ENCODE assay signal across 24 mouse cellular contexts in the genomic region with DNA sequence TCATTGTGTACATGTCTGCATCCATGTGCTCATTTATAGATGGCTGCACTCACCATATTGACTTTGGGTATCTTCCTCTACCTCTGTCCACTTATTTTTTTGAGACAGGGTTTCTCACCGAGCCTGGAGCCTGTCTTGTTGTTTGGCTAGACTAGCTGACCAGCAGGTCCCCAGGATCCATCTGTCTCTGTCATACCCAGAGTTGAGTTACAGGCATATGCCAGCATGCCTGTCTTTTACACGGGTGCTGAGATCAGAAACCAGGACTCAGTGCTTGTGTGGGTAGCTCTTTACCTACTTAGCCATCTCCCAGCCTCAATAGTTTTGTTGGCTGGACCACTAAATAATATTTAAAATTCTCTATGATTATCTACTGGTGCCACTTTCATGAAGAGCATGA.
DNase-seq lines count a peak whose midpoint lies in the region; ATAC-seq lines count a peak whose summit lies in the region.
"Had no signal": no experiment of that assay in that cellular context is flagged by ENCODE, and none has a peak within 500 bp of the region (broad histone marks: within the 10 kb centered on the region; RNA-seq: fewer than 3 reads in every experiment).

No protein-coding gene starts in this region.

- DNase-seq in forebrain, embryonic 14.5 days (ENCODE audit: low spot score): no peak
- peak; percentile 53 for DNase-seq in midbrain, embryonic 11.5 days (ENCODE audit: low spot score, missing footprints)
- DNase-seq in midbrain, embryonic 10.5 days (ENCODE audit: low spot score): no peak
- peak; percentile 52 to 72 for DNase-seq in cerebellum, postnatal 14 days
- DNase-seq in left cerebral cortex, adult 11 months (ENCODE audit: low spot score): no peak
- DNase-seq: adrenal gland, postnatal 14 days; gastrocnemius, adult 2 months; heart, postnatal 4 days; kidney, adult 8-10 months; kidney, postnatal 14 days; liver; lung, postnatal 4 days; thymus, adult 18-20 months; thymus, postnatal 4 days had no signal

- peak overlapping the region; percentile 67 for H3K27ac ChIP-seq in forebrain, embryonic 15.5 days (replicated peaks)
- H3K27ac ChIP-seq in forebrain, embryonic 14.5 days (ENCODE audit: low read depth, low read length): no peak overlapping the region
- no peak overlapping the region for H3K27ac ChIP-seq in midbrain, embryonic 11.5 days (ENCODE audit: low read depth, low read length)
- no peak overlapping the region for H3K27ac ChIP-seq in midbrain, embryonic 10.5 days (replicated peaks)
- no peak overlapping the region for H3K27ac ChIP-seq in intestine, embryonic 15.5 days
- H3K27ac ChIP-seq: gastrocnemius, adult 2 months; heart, embryonic 10.5 days; hindbrain, embryonic 15.5 days; limb, embryonic 10.5 days; liver, embryonic 15.5 days; neural tube, embryonic 13.5 days had no signal

- H3K4me1 ChIP-seq in forebrain, embryonic 15.5 days: peaks cover 44% of the 10 kb centered on the region
- H3K4me1 ChIP-seq in forebrain, embryonic 14.5 days (ENCODE audit: control insufficient read depth, insufficient read depth, low read length): peaks cover 11% of the 10 kb centered on the region
- H3K4me1 ChIP-seq in midbrain, embryonic 11.5 days (ENCODE audit: control insufficient read depth, insufficient read depth, low read length): no peaks in the 10 kb centered on the region
- peaks cover 5% of the 10 kb centered on the region; the same call in 1 of the 2 replicates for H3K4me1 ChIP-seq in midbrain, embryonic 10.5 days
- no peaks in the 10 kb centered on the region for H3K4me1 ChIP-seq in intestine, embryonic 15.5 days (replicated peaks)
- H3K4me1 ChIP-seq: embryonic facial prominence, embryonic 15.5 days; limb, embryonic 10.5 days; liver, embryonic 15.5 days had no signal

- ATAC-seq in forebrain, embryonic 15.5 days (replicated peaks): no peak
- ATAC-seq in forebrain, embryonic 14.5 days: no peak
- no peak for ATAC-seq in midbrain, embryonic 11.5 days (ENCODE audit: low FRiP score)
- ATAC-seq in intestine, embryonic 15.5 days: no peak
- ATAC-seq: midbrain, embryonic 16.5 days had no signal

- no peaks in the 10 kb centered on the region for H3K27me3 ChIP-seq in forebrain, embryonic 15.5 days
- no peaks in the 10 kb centered on the region for H3K27me3 ChIP-seq in forebrain, embryonic 14.5 days (replicated peaks; ENCODE audit: control insufficient read depth, insufficient read depth, low read length)
- H3K27me3 ChIP-seq in midbrain, embryonic 11.5 days (ENCODE audit: control insufficient read depth, insufficient read depth, low read length): no peaks in the 10 kb centered on the region
- H3K27me3 ChIP-seq in midbrain, embryonic 10.5 days (ENCODE audit: low read depth, poor library complexity, severe bottlenecking): no peaks in the 10 kb centered on the region
- no peaks in the 10 kb centered on the region for H3K27me3 ChIP-seq in intestine, embryonic 15.5 days (replicated peaks)
- H3K27me3 ChIP-seq: embryonic facial prominence, embryonic 15.5 days; hindbrain, embryonic 15.5 days; liver, embryonic 15.5 days; neural tube, embryonic 13.5 days had no signal

- H3K9ac ChIP-seq in forebrain, embryonic 15.5 days (replicated peaks): no peak overlapping the region
- H3K9ac ChIP-seq in forebrain, embryonic 14.5 days (ENCODE audit: low read length): no peak overlapping the region
- no peak overlapping the region for H3K9ac ChIP-seq in midbrain, embryonic 11.5 days (ENCODE audit: low read length)
- H3K9ac ChIP-seq in intestine, embryonic 15.5 days: no peak overlapping the region
- H3K9ac ChIP-seq: embryonic facial prominence, embryonic 15.5 days; hindbrain, embryonic 15.5 days; liver, embryonic 15.5 days; neural tube, embryonic 13.5 days had no signal

- no peak overlapping the region for H3K4me3 ChIP-seq in forebrain, embryonic 15.5 days
- no peak overlapping the region for H3K4me3 ChIP-seq in forebrain, embryonic 14.5 days (ENCODE audit: low read depth, low read length)
- H3K4me3 ChIP-seq in midbrain, embryonic 11.5 days (ENCODE audit: low read depth, low read length): no peak overlapping the region
- no peak overlapping the region for H3K4me3 ChIP-seq in midbrain, embryonic 10.5 days
- H3K4me3 ChIP-seq in intestine, embryonic 15.5 days (replicated peaks): no peak overlapping the region
- H3K4me3 ChIP-seq: embryonic facial prominence, embryonic 15.5 days; gastrocnemius, adult 2 months; heart, embryonic 10.5 days; hindbrain, embryonic 15.5 days; limb, embryonic 10.5 days; liver, embryonic 15.5 days; myocyte; neural tube, embryonic 13.5 days had no signal

- H3K4me2 ChIP-seq in forebrain, embryonic 15.5 days (replicated peaks): no peak overlapping the region
- H3K4me2 ChIP-seq in forebrain, embryonic 14.5 days (ENCODE audit: low read length): no peak overlapping the region
- H3K4me2 ChIP-seq in midbrain, embryonic 11.5 days: no peak overlapping the region
- H3K4me2 ChIP-seq in intestine, embryonic 15.5 days (replicated peaks): no peak overlapping the region
- H3K4me2 ChIP-seq: embryonic facial prominence, embryonic 15.5 days; hindbrain, embryonic 15.5 days; liver, embryonic 15.5 days; neural tube, embryonic 13.5 days had no signal

- H3K36me3 ChIP-seq in forebrain, embryonic 15.5 days: no peaks in the 10 kb centered on the region
- no peaks in the 10 kb centered on the region for H3K36me3 ChIP-seq in forebrain, embryonic 14.5 days (ENCODE audit: control insufficient read depth, insufficient read depth, low read length)
- no peaks in the 10 kb centered on the region for H3K36me3 ChIP-seq in midbrain, embryonic 11.5 days (ENCODE audit: control insufficient read depth, insufficient read depth, low read length)
- H3K36me3 ChIP-seq in midbrain, embryonic 10.5 days: no peaks in the 10 kb centered on the region
- H3K36me3 ChIP-seq in intestine, embryonic 15.5 days: no peaks in the 10 kb centered on the region
- H3K36me3 ChIP-seq: embryonic facial prominence, embryonic 15.5 days; heart, embryonic 10.5 days; limb, embryonic 10.5 days; liver, embryonic 15.5 days had no signal

- H3K9me3 ChIP-seq in forebrain, embryonic 15.5 days: no peaks in the 10 kb centered on the region
- H3K9me3 ChIP-seq in forebrain, embryonic 14.5 days (replicated peaks; ENCODE audit: control insufficient read depth, low read length): no peaks in the 10 kb centered on the region
- H3K9me3 ChIP-seq in midbrain, embryonic 11.5 days (ENCODE audit: control insufficient read depth, low read length): no peaks in the 10 kb centered on the region
- no peaks in the 10 kb centered on the region for H3K9me3 ChIP-seq in midbrain, embryonic 10.5 days (replicated peaks)
- H3K9me3 ChIP-seq in intestine, embryonic 15.5 days: no peaks in the 10 kb centered on the region
- H3K9me3 ChIP-seq: embryonic facial prominence, embryonic 15.5 days; heart, embryonic 10.5 days; hindbrain, embryonic 15.5 days; limb, embryonic 10.5 days; liver, embryonic 15.5 days; neural tube, embryonic 13.5 days had no signal

- WGBS in forebrain, embryonic 15.5 days: 75% methylated on average over 2 of the region's 2 CpGs
- 81% methylated on average over 2 of the region's 2 CpGs for WGBS in forebrain, embryonic 14.5 days
- WGBS in midbrain, embryonic 11.5 days: 93% methylated on average over 2 of the region's 2 CpGs
- WGBS in midbrain, embryonic 10.5 days: 82% methylated on average over 2 of the region's 2 CpGs
- WGBS in intestine, embryonic 15.5 days: 75% methylated on average over 2 of the region's 2 CpGs

Comparison
In these comparisons a context has a peak if more than half of its experiments do, and no peak if none do; other contexts are left out.
1. DNase-seq: peak in midbrain, embryonic 11.5 days (single experiment) and cerebellum, postnatal 14 days (2 of 2); none in forebrain, embryonic 14.5 days (single experiment), midbrain, embryonic 10.5 days (single experiment) and left cerebral cortex, adult 11 months (single experiment).